Mouse (Mus musculus) limb, embryonic 13.5 days (tissue): Measurements from ENCODE around the gene Klhdc4. TPM values are rescaled to one million over a fixed set of nuclear protein-coding genes. Genes with fewer than 3 reads are reported as not detected.

ENCODE experiments used
- ATAC-seq: fragments of 200-750 bp; cut with Nextera tagmentation; 2 replicates; pipeline ENCODE4 v1.8.0; 2017; ENCODE audit warnings: low read depth, moderate number of reproducible peaks, moderate TSS enrichment; ENCODE audit not compliant: low FRiP score
- H3K27ac ChIP-seq: fragments of 300-500 bp; sonication (generic); 2 replicates; pipeline ENCODE4 v1.5.1; 2015; ENCODE audit warnings: inconsistent platforms, mild to moderate bottlenecking, moderate library complexity
- H3K27me3 ChIP-seq: fragments of 300-500 bp; sonication (generic); 2 replicates; pipeline ENCODE4 v1.6.1; 2015; ENCODE audit warnings: mild to moderate bottlenecking, inconsistent platforms
- H3K36me3 ChIP-seq: fragments of 300-500 bp; sonication (generic); 2 replicates; pipeline ENCODE4 v1.6.1; 2015; ENCODE audit warnings: inconsistent platforms, mild to moderate bottlenecking, moderate library complexity
- H3K4me1 ChIP-seq: fragments of 300-500 bp; sonication (generic); 2 replicates; pipeline ENCODE4 v1.6.1; 2015; ENCODE audit warnings: inconsistent platforms
- H3K4me2 ChIP-seq: fragments of 300-500 bp; sonication (generic); replicated peaks from 2 replicates; pipeline ENCODE4 v1.6.1; 2015; ENCODE audit warnings: inconsistent platforms, mild to moderate bottlenecking, moderate library complexity
- H3K4me3 ChIP-seq: fragments of 300-500 bp; sonication (generic); 2 replicates; pipeline ENCODE4 v1.5.1; 2015; ENCODE audit warnings: moderate library complexity, mild to moderate bottlenecking, inconsistent platforms
- H3K9ac ChIP-seq: fragments of 300-500 bp; sonication (generic); 2 replicates; pipeline ENCODE4 v1.6.1; 2015; ENCODE audit warnings: mild to moderate bottlenecking, inconsistent platforms
- H3K9me3 ChIP-seq: fragments of 300-500 bp; sonication (generic); 2 replicates; pipeline ENCODE4 v1.6.1; 2016; ENCODE audit warnings: inconsistent platforms
- WGBS: fragments of 180-500 bp; shearing (Covaris S2); methylation state at CpG from one replicate; pipeline ENCODE4 v1.1.7; 2015; 5-methylcytosine and 5-hydroxymethylcytosine counted together
- polyA plus RNA-seq: library from polyadenylated mRNA; unstranded; fragments of >200 nt; fragmentation: Nextera tagmentation; extraction: Ambion mirVana; gene quantifications from 2 replicates; pipeline ENCODE4 v1.2.1, GENCODE M21; 2015

Klhdc4 gene
- polyA plus RNA-seq, 1 experiment from 2014 or later: 40.9 TPM

GRCm38 (mm10) chr8:121769095-121769494, 60.3 kb downstream of the Klhdc4 start:
- no peak for ATAC-seq
- no peak overlapping the region for H3K27ac ChIP-seq
- H3K4me1 ChIP-seq: peaks cover 7% of the 10 kb centered on the region
- H3K4me2 ChIP-seq: no peak overlapping the region
- H3K36me3 ChIP-seq: no peaks in the 10 kb centered on the region
- no peaks in the 10 kb centered on the region for H3K9me3 ChIP-seq
- peaks cover 9% of the 10 kb centered on the region; the same call in 1 of the 2 replicates for H3K27me3 ChIP-seq
- H3K4me3 ChIP-seq: no peak overlapping the region
- 33% methylated on average over 3 of the region's 3 CpGs for WGBS
- H3K9ac ChIP-seq: no peak overlapping the region

GRCm38 (mm10) chr8:121765594-121766138, 63.7 kb downstream of the Klhdc4 start:
- Histone ChIP-seq H3K27ac (no peak overlapping the region), H3K36me3 (no peaks in the 10 kb centered on the region), H3K9me3 (no peaks in the 10 kb centered on the region), H3K27me3 (no peaks in the 10 kb centered on the region), H3K4me2 (no peak overlapping the region), H3K4me1 (peaks cover 8% of the 10 kb centered on the region; the same call in 1 of the 2 replicates), H3K9ac (no peak overlapping the region), H3K4me3 (no peak overlapping the region)
- 76% methylated on average over 7 of the region's 7 CpGs for WGBS
- ATAC-seq: no peak

GRCm38 (mm10) chr8:121763700-121764013, 65.7 kb downstream of the Klhdc4 start:
- Histone ChIP-seq H3K36me3 (no peaks in the 10 kb centered on the region), H3K27me3 (no peaks in the 10 kb centered on the region), H3K9ac (no peak overlapping the region), H3K4me2 (no peak overlapping the region), H3K27ac (no peak overlapping the region), H3K9me3 (no peaks in the 10 kb centered on the region), H3K4me3 (no peak overlapping the region), H3K4me1 (peaks cover 8% of the 10 kb centered on the region; the same call in 1 of the 2 replicates)
- ATAC-seq: no peak
- WGBS: 55% methylated on average over 9 of the region's 9 CpGs

GRCm38 (mm10) chr8:121762999-121763699, 66.2 kb downstream of the Klhdc4 start:
- no peaks in the 10 kb centered on the region for H3K36me3 ChIP-seq
- no peak overlapping the region for H3K4me3 ChIP-seq
- peaks cover 8% of the 10 kb centered on the region; the same call in 1 of the 2 replicates for H3K4me1 ChIP-seq
- ATAC-seq: 0 out of 2 replicates have a peak, but pooled peaks have one; percentile 38
- no peaks in the 10 kb centered on the region for H3K9me3 ChIP-seq
- no peak overlapping the region for H3K4me2 ChIP-seq
- H3K9ac ChIP-seq: no peak overlapping the region
- WGBS: 37% methylated on average over 7 of the region's 7 CpGs
- H3K27me3 ChIP-seq: no peaks in the 10 kb centered on the region
- no peak overlapping the region for H3K27ac ChIP-seq

- no peak overlapping the region for H3K4me3 ChIP-seq
- H3K9me3 ChIP-seq: no peaks in the 10 kb centered on the region
- no peak overlapping the region for H3K4me2 ChIP-seq
- no peaks in the 10 kb centered on the region for H3K27me3 ChIP-seq
- 28% methylated on average over 10 of the region's 10 CpGs for WGBS
- H3K27ac ChIP-seq: no peak overlapping the region
- ATAC-seq: peak; percentile 34; the same call in 1 of the 2 replicates
- peaks cover 8% of the 10 kb centered on the region; the same call in 1 of the 2 replicates for H3K4me1 ChIP-seq
- no peak overlapping the region for H3K9ac ChIP-seq
- no peaks in the 10 kb centered on the region for H3K36me3 ChIP-seq
These were observed 67.9 kb downstream of the Klhdc4 start for GRCm38 (mm10) chr8:121761480-121761879.

GRCm38 (mm10) chr8:121760484-121760883, 68.9 kb downstream of the Klhdc4 start:
- Histone ChIP-seq H3K27me3 (no peaks in the 10 kb centered on the region), H3K4me3 (no peak overlapping the region), H3K9me3 (no peaks in the 10 kb centered on the region), H3K27ac (no peak overlapping the region), H3K4me1 (peaks cover 8% of the 10 kb centered on the region; the same call in 1 of the 2 replicates), H3K36me3 (no peaks in the 10 kb centered on the region), H3K4me2 (no peak overlapping the region), H3K9ac (no peak overlapping the region)
- 72% methylated on average over 7 of the region's 7 CpGs for WGBS
- no peak for ATAC-seq

- Histone ChIP-seq H3K27me3 (peaks cover 18% of the 10 kb centered on the region), H3K4me1 (peaks cover 5% of the 10 kb centered on the region; the same call in 1 of the 2 replicates), H3K4me2 (no peak overlapping the region), H3K4me3 (no peak overlapping the region), H3K9ac (no peak overlapping the region), H3K36me3 (no peaks in the 10 kb centered on the region), H3K9me3 (no peaks in the 10 kb centered on the region), H3K27ac (no peak overlapping the region)
- 77% methylated on average over 12 of the region's 12 CpGs for whole genome bisulfite sequencing
- ATAC-seq: no peak
These were observed 70.9 kb downstream of the Klhdc4 start for GRCm38 (mm10) chr8:121758470-121758869.

- Histone ChIP-seq H3K9me3 (peaks cover 9% of the 10 kb centered on the region), H3K4me2 (no peak overlapping the region), H3K27me3 (peaks cover 50% of the 10 kb centered on the region), H3K36me3 (no peaks in the 10 kb centered on the region), H3K27ac (no peak overlapping the region), H3K4me3 (no peak overlapping the region), H3K9ac (no peak overlapping the region), H3K4me1 (no peaks in the 10 kb centered on the region)
- whole genome bisulfite sequencing: 20% methylated on average over 3 of the region's 3 CpGs
- no peak for ATAC-seq
These were observed 78.0 kb downstream of the Klhdc4 start for GRCm38 (mm10) chr8:121751407-121751806.

GRCm38 (mm10) chr8:121750512-121750911, 78.9 kb downstream of the Klhdc4 start:
- Histone ChIP-seq H3K9ac (no peak overlapping the region), H3K36me3 (no peaks in the 10 kb centered on the region), H3K9me3 (peaks cover 9% of the 10 kb centered on the region), H3K4me1 (no peaks in the 10 kb centered on the region), H3K4me2 (no peak overlapping the region), H3K27me3 (peaks cover 50% of the 10 kb centered on the region), H3K27ac (no peak overlapping the region), H3K4me3 (no peak overlapping the region)
- WGBS: 35% methylated on average over 3 of the region's 3 CpGs
- no peak for ATAC-seq

GRCm38 (mm10) chr8:121749501-121749900, 79.9 kb downstream of the Klhdc4 start:
- Histone ChIP-seq H3K9ac (no peak overlapping the region), H3K4me2 (no peak overlapping the region), H3K9me3 (peaks cover 9% of the 10 kb centered on the region), H3K4me3 (no peak overlapping the region), H3K27me3 (peaks cover 42% of the 10 kb centered on the region), H3K4me1 (no peaks in the 10 kb centered on the region), H3K36me3 (no peaks in the 10 kb centered on the region), H3K27ac (no peak overlapping the region)
- no peak for ATAC-seq
- WGBS: 79% methylated on average over 9 of the region's 9 CpGs
